ENCODE assay signal across 10 mouse cellular contexts in genomic region chr3:96692506-96692905, GRCm38 (mm10). TPM values are rescaled to one million over a fixed set of nuclear protein-coding genes. Genes with fewer than 3 reads are reported as not detected.
DNase-seq lines count a peak whose midpoint lies in the region; ATAC-seq and TF ChIP-seq lines count a peak whose summit lies in the region.
"Had no signal": no experiment of that assay in that cellular context is flagged by ENCODE, and none has a peak within 500 bp of the region (broad histone marks: within the 10 kb centered on the region; RNA-seq: fewer than 3 reads in every experiment).

No protein-coding gene starts in this region.

- H3K4me3 ChIP-seq in forebrain, embryonic 11.5 days (ENCODE audit: low read depth, low read length): no peak overlapping the region
- no peak overlapping the region for H3K4me3 ChIP-seq in forebrain, embryonic 14.5 days (ENCODE audit: low read depth, low read length)
- H3K4me3 ChIP-seq in liver, adult 2 months (ENCODE audit: insufficient read depth, low read depth, low read length): no peak overlapping the region
- H3K4me3 ChIP-seq in liver, embryonic 11.5 days (ENCODE audit: low read depth, low read length): no peak overlapping the region
- H3K4me3 ChIP-seq in liver, embryonic 14.5 days (ENCODE audit: insufficient read depth in 1 of 2, low read depth in 2 of 2, low read length in 2 of 2): no peak overlapping the region
- H3K4me3 ChIP-seq: hindbrain, embryonic 15.5 days had no signal

- no peak overlapping the region for H3K4me2 ChIP-seq in forebrain, embryonic 11.5 days (ENCODE audit: low read depth, low read length, severe bottlenecking)
- no peak overlapping the region for H3K4me2 ChIP-seq in forebrain, embryonic 14.5 days (ENCODE audit: low read length)
- no peak overlapping the region for H3K4me2 ChIP-seq in liver, embryonic 11.5 days
- H3K4me2 ChIP-seq in liver, embryonic 14.5 days (ENCODE audit: low read depth): no peak overlapping the region
- H3K4me2 ChIP-seq: hindbrain, embryonic 15.5 days had no signal

- peak; percentile 32; the same call in 1 of the 2 replicates for TF ChIP-seq CTCF in liver, adult 2 months (IDR thresholded peaks at IDR 0.05; ENCODE audit: low read depth, low read length)
- TF ChIP-seq CTCF in brain, embryonic 14.5 days (IDR thresholded peaks at IDR 0.05; ENCODE audit: borderline replicate concordance, extremely low read depth, insufficient read depth, insufficient read length): peak; percentile 27; the same call in 1 of the 2 replicates
- TF ChIP-seq CTCF in liver, embryonic 14.5 days (IDR thresholded peaks at IDR 0.05; ENCODE audit: low read depth): peak; percentile 33

- no peak overlapping the region for H3K9ac ChIP-seq in forebrain, embryonic 11.5 days (ENCODE audit: low read length)
- no peak overlapping the region for H3K9ac ChIP-seq in forebrain, embryonic 14.5 days (ENCODE audit: low read length)
- no peak overlapping the region for H3K9ac ChIP-seq in liver, adult 2 months (ENCODE audit: low read depth, low read length)
- H3K9ac ChIP-seq in liver, embryonic 11.5 days (ENCODE audit: low read depth, low read length): no peak overlapping the region
- H3K9ac ChIP-seq in liver, embryonic 14.5 days (replicated peaks): no peak overlapping the region
- H3K9ac ChIP-seq: hindbrain, embryonic 15.5 days had no signal

- TF ChIP-seq POLR2A in liver, adult 2 months (IDR thresholded peaks at IDR 0.05; ENCODE audit: extremely low read depth, insufficient read depth, low read length): no peak
- no peak for TF ChIP-seq POLR2A in brain, embryonic 14.5 days (IDR thresholded peaks at IDR 0.05; ENCODE audit: borderline replicate concordance, extremely low read depth, insufficient read depth, insufficient read length, poor library complexity, severe bottlenecking)

- no peaks in the 10 kb centered on the region for H3K9me3 ChIP-seq in forebrain, embryonic 11.5 days (ENCODE audit: control insufficient read depth, low read length)
- no peaks in the 10 kb centered on the region for H3K9me3 ChIP-seq in forebrain, embryonic 14.5 days (replicated peaks; ENCODE audit: control insufficient read depth, low read length)
- no peaks in the 10 kb centered on the region for H3K9me3 ChIP-seq in liver, embryonic 11.5 days (ENCODE audit: control insufficient read depth, low read length)
- no peaks in the 10 kb centered on the region for H3K9me3 ChIP-seq in liver, embryonic 14.5 days (ENCODE audit: control insufficient read depth, low read length)
- H3K9me3 ChIP-seq: hindbrain, embryonic 15.5 days had no signal

- no peak for TF ChIP-seq EP300 in liver, embryonic 14.5 days (IDR thresholded peaks at IDR 0.05; ENCODE audit: low read depth)

- ATAC-seq in forebrain, embryonic 11.5 days (replicated peaks; ENCODE audit: low FRiP score): no peak
- no peak for ATAC-seq in forebrain, embryonic 14.5 days
- no peak for ATAC-seq in liver, embryonic 11.5 days (replicated peaks; ENCODE audit: low FRiP score)
- ATAC-seq in liver, embryonic 14.5 days (ENCODE audit: insufficient read depth): no peak
- no peak for ATAC-seq in erythroid progenitor cell, adult 5-6 weeks (replicated peaks; ENCODE audit: low FRiP score, poor library complexity, severe bottlenecking)

- no peaks in the 10 kb centered on the region for H3K4me1 ChIP-seq in forebrain, embryonic 11.5 days (replicated peaks; ENCODE audit: control insufficient read depth, insufficient read depth, low read length)
- peaks cover 9% of the 10 kb centered on the region for H3K4me1 ChIP-seq in forebrain, embryonic 14.5 days (ENCODE audit: control insufficient read depth, insufficient read depth, low read length)
- H3K4me1 ChIP-seq in liver, adult 2 months (ENCODE audit: control insufficient read depth, insufficient read depth, low read length): peaks cover 3% of the 10 kb centered on the region
- peaks cover 1% of the 10 kb centered on the region for H3K4me1 ChIP-seq in liver, embryonic 11.5 days (replicated peaks; ENCODE audit: control insufficient read depth, insufficient read depth, low read length)
- peaks cover under 1 to 5% of the 10 kb centered on the region in 2 experiments for H3K4me1 ChIP-seq in liver, embryonic 14.5 days (replicated peaks; ENCODE audit: control insufficient read depth in 2 of 2, insufficient read depth in 2 of 2, low read length in 1 of 2)

- peak; percentile 66 for DNase-seq in forebrain, embryonic 11.5 days (ENCODE audit: low spot score)
- no peak for DNase-seq in forebrain, embryonic 14.5 days (ENCODE audit: low spot score)
- DNase-seq in liver, adult 2 months (ENCODE audit: extremely low read depth, low read depth, low spot score): no peak
- no peak for DNase-seq in liver, embryonic 11.5 days (ENCODE audit: low spot score)
- peak; percentile 39 for DNase-seq in brain, embryonic 14.5 days (ENCODE audit: low read depth)
- DNase-seq in liver, embryonic 14.5 days (ENCODE audit: low read depth in 3 of 3, low spot score in 3 of 3): no peak
- no peak for DNase-seq in left cerebral cortex, postnatal 14 days (ENCODE audit: low spot score in 2 of 2)
- DNase-seq: cerebellum, adult 9-11 months had no signal

- 9% methylated on average over 3 of the region's 3 CpGs for WGBS in forebrain, embryonic 11.5 days
- WGBS in forebrain, embryonic 14.5 days: 13% methylated on average over 3 of the region's 3 CpGs
- WGBS in liver, adult 2 months: 53% methylated on average over 3 of the region's 3 CpGs
- WGBS in liver, embryonic 11.5 days: 20% methylated on average over 3 of the region's 3 CpGs
- 21% methylated on average over 3 of the region's 3 CpGs for WGBS in liver, embryonic 14.5 days (ENCODE audit: insufficient replicate concordance)

- no peaks in the 10 kb centered on the region for H3K36me3 ChIP-seq in forebrain, embryonic 11.5 days (ENCODE audit: control insufficient read depth, insufficient read depth, low read length)
- no peaks in the 10 kb centered on the region for H3K36me3 ChIP-seq in forebrain, embryonic 14.5 days (ENCODE audit: control insufficient read depth, insufficient read depth, low read length)
- no peaks in the 10 kb centered on the region for H3K36me3 ChIP-seq in liver, adult 2 months (ENCODE audit: control insufficient read depth, insufficient read depth, low read length)
- H3K36me3 ChIP-seq in liver, embryonic 11.5 days (ENCODE audit: control insufficient read depth, insufficient read depth, low read length): no peaks in the 10 kb centered on the region
- H3K36me3 ChIP-seq in liver, embryonic 14.5 days (replicated peaks; ENCODE audit: control insufficient read depth, insufficient read depth, low read depth): no peaks in the 10 kb centered on the region
- H3K36me3 ChIP-seq: hindbrain, embryonic 15.5 days had no signal

- no peaks in the 10 kb centered on the region for H3K27me3 ChIP-seq in forebrain, embryonic 11.5 days (ENCODE audit: control insufficient read depth, insufficient read depth, low read length)
- no peaks in the 10 kb centered on the region for H3K27me3 ChIP-seq in forebrain, embryonic 14.5 days (replicated peaks; ENCODE audit: control insufficient read depth, insufficient read depth, low read length)
- no peaks in the 10 kb centered on the region for H3K27me3 ChIP-seq in liver, adult 2 months (ENCODE audit: control insufficient read depth, insufficient read depth, low read length)
- H3K27me3 ChIP-seq in liver, embryonic 11.5 days (replicated peaks; ENCODE audit: control insufficient read depth, insufficient read depth, low read length): no peaks in the 10 kb centered on the region; the same call in none of the 2 replicates
- no peaks in the 10 kb centered on the region for H3K27me3 ChIP-seq in liver, embryonic 14.5 days (ENCODE audit: control insufficient read depth, insufficient read depth, low read length)
- H3K27me3 ChIP-seq: hindbrain, embryonic 15.5 days had no signal

- H3K27ac ChIP-seq in forebrain, embryonic 11.5 days (ENCODE audit: low read depth, low read length): no peak overlapping the region
- H3K27ac ChIP-seq in forebrain, embryonic 14.5 days (ENCODE audit: low read depth, low read length): no peak overlapping the region
- no peak overlapping the region for H3K27ac ChIP-seq in liver, adult 2 months (replicated peaks; ENCODE audit: insufficient read depth, low read depth, low read length)
- no peak overlapping the region for H3K27ac ChIP-seq in liver, embryonic 11.5 days (ENCODE audit: low read depth, low read length)
- no peak overlapping the region for H3K27ac ChIP-seq in liver, embryonic 14.5 days
- H3K27ac ChIP-seq: hindbrain, embryonic 15.5 days had no signal

- intact Hi-C loops in left cerebral cortex, postnatal 14 days (cut with DNase I): no loop called here

- peaks cover 3% of the 10 kb centered on the region; the same call in 1 of the 2 replicates for H3K79me2 ChIP-seq in liver, adult 2 months (ENCODE audit: control insufficient read depth, insufficient read depth, low read length)

RNA-seq across cellular contexts. Expression of gene Pias3, which starts 3.7 kb away (rescaled TPM):
- polyA plus RNA-seq in forebrain, embryonic 11.5 days (2014; fragmentation: Nextera tagmentation; extraction: Ambion mirVana): 40.2 and 45.2 TPM in 2 replicates
- polyA plus RNA-seq in forebrain, embryonic 14.5 days (2014; fragmentation: Nextera tagmentation; extraction: Ambion mirVana): 14.8 and 21.3 TPM in 2 replicates
- 1.7 and 2.6 TPM in 2 replicates for total RNA-seq in liver, adult 2 months (2014; rRNA removed)
- polyA plus RNA-seq in liver, adult 2 months (2012; rRNA removed): 7.3 and 8.1 TPM in 2 replicates
- 19.6 and 21.1 TPM in 2 replicates for polyA plus RNA-seq in liver, embryonic 11.5 days (2014; fragmentation: Nextera tagmentation; extraction: Ambion mirVana)
- 32.3 and 34.6 TPM in 2 replicates for polyA plus RNA-seq in brain, embryonic 14.5 days (2012; rRNA removed)
- 5.1 and 5.7 TPM in 2 replicates for polyA plus RNA-seq in liver, embryonic 14.5 days (2012; rRNA removed)
- 3.6 and 4.1 TPM in 2 replicates for polyA plus RNA-seq in liver, embryonic 14.5 days (2014; fragmentation: Nextera tagmentation; extraction: Ambion mirVana)
- total RNA-seq in erythroid progenitor cell, adult 5-6 weeks (2015; ENCODE audit: low replicate concordance): 1.3 and 6.5 TPM in 2 replicates
- 2.1 TPM in 1 of 2 replicates, not detected in the other for total RNA-seq in erythroid progenitor cell, adult 5-6 weeks (2017; ENCODE audit: low replicate concordance)
- 10 to 100 TPM; 17.6 to 22.7 TPM for total RNA-seq in left cerebral cortex, postnatal 14 days (2021)

RNA-seq across cellular contexts. Expression of gene Nudt17, which starts 15.9 kb away (rescaled TPM):
- polyA plus RNA-seq in forebrain, embryonic 11.5 days (2014; fragmentation: Nextera tagmentation; extraction: Ambion mirVana): 11.8 and 12.8 TPM in 2 replicates
- polyA plus RNA-seq in forebrain, embryonic 14.5 days (2014; fragmentation: Nextera tagmentation; extraction: Ambion mirVana): 7.3 and 7.5 TPM in 2 replicates
- total RNA-seq in liver, adult 2 months (2014; rRNA removed): 0.20 and 0.28 TPM in 2 replicates
- polyA plus RNA-seq in liver, adult 2 months (2012; rRNA removed): 0.16 and 0.69 TPM in 2 replicates
- 2.4 and 2.5 TPM in 2 replicates for polyA plus RNA-seq in liver, embryonic 11.5 days (2014; fragmentation: Nextera tagmentation; extraction: Ambion mirVana)
- polyA plus RNA-seq in brain, embryonic 14.5 days (2012; rRNA removed): 7.6 and 8.2 TPM in 2 replicates
- 0.62 and 0.65 TPM in 2 replicates for polyA plus RNA-seq in liver, embryonic 14.5 days (2012; rRNA removed)
- polyA plus RNA-seq in liver, embryonic 14.5 days (2014; fragmentation: Nextera tagmentation; extraction: Ambion mirVana): 1.4 and 1.5 TPM in 2 replicates
- total RNA-seq in erythroid progenitor cell, adult 5-6 weeks (2015; ENCODE audit: low replicate concordance): not detected in 2 replicates
- total RNA-seq in erythroid progenitor cell, adult 5-6 weeks (2017; ENCODE audit: low replicate concordance): 2.3 TPM in 1 of 2 replicates, not detected in the other
- 1 to 10 TPM; 5.7 to 6.6 TPM for total RNA-seq in left cerebral cortex, postnatal 14 days (2021)

RNA-seq across cellular contexts. Expression of gene Ankrd35, which starts 22.6 kb away (rescaled TPM):
- polyA plus RNA-seq in forebrain, embryonic 11.5 days (2014; fragmentation: Nextera tagmentation; extraction: Ambion mirVana): 0.27 and 0.37 TPM in 2 replicates
- polyA plus RNA-seq in forebrain, embryonic 14.5 days (2014; fragmentation: Nextera tagmentation; extraction: Ambion mirVana): 1.1 and 1.9 TPM in 2 replicates
- under 0.01 TPM in 1 of 2 replicates, not detected in the other for total RNA-seq in liver, adult 2 months (2014; rRNA removed)
- 0.07 TPM in 1 of 2 replicates, not detected in the other for polyA plus RNA-seq in liver, adult 2 months (2012; rRNA removed)
- polyA plus RNA-seq in liver, embryonic 11.5 days (2014; fragmentation: Nextera tagmentation; extraction: Ambion mirVana): 0.32 and 0.40 TPM in 2 replicates
- 2.5 and 2.8 TPM in 2 replicates for polyA plus RNA-seq in brain, embryonic 14.5 days (2012; rRNA removed)
- 0.26 and 0.39 TPM in 2 replicates for polyA plus RNA-seq in liver, embryonic 14.5 days (2012; rRNA removed)
- polyA plus RNA-seq in liver, embryonic 14.5 days (2014; fragmentation: Nextera tagmentation; extraction: Ambion mirVana): 0.13 and 0.22 TPM in 2 replicates
- not detected in 2 replicates for total RNA-seq in erythroid progenitor cell, adult 5-6 weeks (2015; ENCODE audit: low replicate concordance)
- total RNA-seq in erythroid progenitor cell, adult 5-6 weeks (2017; ENCODE audit: low replicate concordance): not detected in 2 replicates
- total RNA-seq in left cerebral cortex, postnatal 14 days (2021): 1 to 10 TPM; 4.6 to 7.6 TPM

RNA-seq across cellular contexts. Expression of gene Polr3c, which starts 34.9 kb away (rescaled TPM):
- 41.9 and 44.1 TPM in 2 replicates for polyA plus RNA-seq in forebrain, embryonic 11.5 days (2014; fragmentation: Nextera tagmentation; extraction: Ambion mirVana)
- polyA plus RNA-seq in forebrain, embryonic 14.5 days (2014; fragmentation: Nextera tagmentation; extraction: Ambion mirVana): 27.8 and 28.9 TPM in 2 replicates
- 6.5 and 10.0 TPM in 2 replicates for total RNA-seq in liver, adult 2 months (2014; rRNA removed)
- 16.2 and 19.1 TPM in 2 replicates for polyA plus RNA-seq in liver, adult 2 months (2012; rRNA removed)
- 41.4 and 44.1 TPM in 2 replicates for polyA plus RNA-seq in liver, embryonic 11.5 days (2014; fragmentation: Nextera tagmentation; extraction: Ambion mirVana)
- 42.7 and 45.0 TPM in 2 replicates for polyA plus RNA-seq in brain, embryonic 14.5 days (2012; rRNA removed)
- polyA plus RNA-seq in liver, embryonic 14.5 days (2012; rRNA removed): 15.4 and 21.6 TPM in 2 replicates
- polyA plus RNA-seq in liver, embryonic 14.5 days (2014; fragmentation: Nextera tagmentation; extraction: Ambion mirVana): 14.5 and 14.6 TPM in 2 replicates
- total RNA-seq in erythroid progenitor cell, adult 5-6 weeks (2015; ENCODE audit: low replicate concordance): 16.2 and 34.8 TPM in 2 replicates
- total RNA-seq in erythroid progenitor cell, adult 5-6 weeks (2017; ENCODE audit: low replicate concordance): 21.6 and 27.7 TPM in 2 replicates
- 10 to 100 TPM; 25.5 to 27.7 TPM for total RNA-seq in left cerebral cortex, postnatal 14 days (2021)

RNA-seq across cellular contexts. Expression of gene Rnf115, which starts 35.0 kb away (rescaled TPM):
- polyA plus RNA-seq in forebrain, embryonic 11.5 days (2014; fragmentation: Nextera tagmentation; extraction: Ambion mirVana): 84.8 and 95.3 TPM in 2 replicates
- 69.7 and 70.8 TPM in 2 replicates for polyA plus RNA-seq in forebrain, embryonic 14.5 days (2014; fragmentation: Nextera tagmentation; extraction: Ambion mirVana)
- 30.5 and 33.6 TPM in 2 replicates for total RNA-seq in liver, adult 2 months (2014; rRNA removed)
- 12.7 and 12.9 TPM in 2 replicates for polyA plus RNA-seq in liver, adult 2 months (2012; rRNA removed)
- polyA plus RNA-seq in liver, embryonic 11.5 days (2014; fragmentation: Nextera tagmentation; extraction: Ambion mirVana): 49.6 and 51.5 TPM in 2 replicates
- polyA plus RNA-seq in brain, embryonic 14.5 days (2012; rRNA removed): 46.3 and 47.5 TPM in 2 replicates
- 9.6 and 12.4 TPM in 2 replicates for polyA plus RNA-seq in liver, embryonic 14.5 days (2012; rRNA removed)
- polyA plus RNA-seq in liver, embryonic 14.5 days (2014; fragmentation: Nextera tagmentation; extraction: Ambion mirVana): 28.2 and 33.0 TPM in 2 replicates
- 28.5 and 45.3 TPM in 2 replicates for total RNA-seq in erythroid progenitor cell, adult 5-6 weeks (2015; ENCODE audit: low replicate concordance)
- 32.7 and 35.9 TPM in 2 replicates for total RNA-seq in erythroid progenitor cell, adult 5-6 weeks (2017; ENCODE audit: low replicate concordance)
- 10 to 100 TPM; 72.8 to 76.7 TPM for total RNA-seq in left cerebral cortex, postnatal 14 days (2021)

Comparison
In these comparisons a context has a peak if more than half of its experiments do, and no peak if none do; other contexts are left out.
1. DNase-seq: peak in forebrain, embryonic 11.5 days (single experiment) and brain, embryonic 14.5 days (single experiment); none in forebrain, embryonic 14.5 days (single experiment), liver, adult 2 months (single experiment), liver, embryonic 11.5 days (single experiment), liver, embryonic 14.5 days (0 of 3) and left cerebral cortex, postnatal 14 days (0 of 2).
2. Peak in every context shown above with its lines, with median percentiles within 50 percentile points of each other: CTCF ChIP-seq.